Mouse (Mus musculus): ENCODE measurements around the gene Vps51.

DNA sequence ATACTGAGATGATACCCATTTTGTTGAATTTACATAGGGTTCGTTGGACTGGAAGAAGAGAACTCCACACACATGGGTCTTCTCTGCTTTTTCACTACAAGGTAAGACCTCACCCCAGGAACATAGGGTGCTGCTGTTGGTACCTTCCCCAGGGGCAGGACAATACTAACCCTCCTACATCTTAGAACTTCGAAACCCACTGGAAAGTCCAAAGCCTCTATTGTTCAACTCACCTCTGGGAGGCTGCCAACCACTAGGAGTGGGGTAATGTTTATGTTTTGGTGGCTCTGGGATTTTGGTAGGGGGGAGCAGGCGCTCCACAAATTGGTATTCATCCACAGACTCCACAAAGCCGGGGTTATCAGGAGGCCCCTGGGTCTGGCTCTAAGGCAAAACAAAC lies 20.3 kb downstream of the Vps51 start:
- TF ChIP-seq CTCF (IDR thresholded peaks at IDR 0.05; ENCODE audit: low read depth) (no peak), EP300 (IDR thresholded peaks at IDR 0.05; ENCODE audit: low read depth) (no peak)

Measured in heart, postnatal 0 days (tissue).